Mouse (Mus musculus) regulatory T cell (primary cell): ENCODE results near the gene Mob3c.

Experiments
- in situ Hi-C: fragments of 300-600 bp; cut with MboI, MseI; formaldehyde crosslinking; loops from one replicate; pipeline ENCODE4 v1.15.1; 2025; ENCODE audit warnings: high pct_unique_total_duplicates

Mob3c gene

GRCm38 (mm10) chr4:115832040-115832439 lies 4.1 kb downstream of the Mob3c start:
- in situ Hi-C loops: loop anchor here (5.0 kb wide), 2 partner anchors 50 to 95 kb away; partner anchors contain the start of genes Atpaf1, Efcab14 and Tex38

DNA sequence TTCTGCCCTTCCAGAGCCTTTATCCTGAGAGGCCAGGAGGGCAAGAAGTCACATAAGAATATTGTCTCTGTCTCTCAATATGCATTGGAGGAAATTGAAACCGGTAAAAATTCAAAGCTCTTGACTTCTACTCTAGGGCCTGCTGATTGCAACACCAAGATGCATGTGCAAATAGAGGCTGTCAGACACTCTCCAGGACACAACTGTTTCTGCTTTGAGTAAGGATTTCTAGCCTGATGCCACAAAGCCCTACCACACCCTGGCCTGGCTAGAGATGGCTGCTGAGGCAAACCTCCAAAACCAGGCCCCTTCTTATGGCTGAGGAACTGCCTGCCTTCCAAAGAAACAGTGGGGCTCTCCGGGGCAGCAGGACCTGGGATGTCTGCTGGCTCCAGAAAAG lies 7.7 kb downstream of the Mob3c start:
- in situ Hi-C loops: no loop called here

DNA sequence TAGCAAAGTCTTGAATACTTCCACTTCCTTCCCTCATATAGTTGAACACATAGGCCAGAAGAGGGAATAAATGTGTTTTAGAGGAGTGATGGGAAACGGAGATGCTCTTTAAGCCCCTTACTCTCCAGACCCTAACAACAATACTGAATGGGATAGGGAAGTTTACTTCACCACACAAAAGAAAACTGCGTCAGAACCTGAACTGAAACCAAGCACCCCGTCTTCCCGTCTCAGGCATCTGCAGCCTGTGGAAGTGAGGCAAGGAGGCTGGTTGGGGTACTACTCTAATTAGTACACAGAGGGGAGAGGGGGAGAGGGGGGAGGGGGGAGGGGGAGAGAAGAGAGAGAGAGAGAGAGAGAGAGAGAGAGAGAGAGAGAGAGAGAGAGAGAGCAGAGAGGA lies 10.3 kb downstream of the Mob3c start:
- in situ Hi-C loops: no loop called here

DNA sequence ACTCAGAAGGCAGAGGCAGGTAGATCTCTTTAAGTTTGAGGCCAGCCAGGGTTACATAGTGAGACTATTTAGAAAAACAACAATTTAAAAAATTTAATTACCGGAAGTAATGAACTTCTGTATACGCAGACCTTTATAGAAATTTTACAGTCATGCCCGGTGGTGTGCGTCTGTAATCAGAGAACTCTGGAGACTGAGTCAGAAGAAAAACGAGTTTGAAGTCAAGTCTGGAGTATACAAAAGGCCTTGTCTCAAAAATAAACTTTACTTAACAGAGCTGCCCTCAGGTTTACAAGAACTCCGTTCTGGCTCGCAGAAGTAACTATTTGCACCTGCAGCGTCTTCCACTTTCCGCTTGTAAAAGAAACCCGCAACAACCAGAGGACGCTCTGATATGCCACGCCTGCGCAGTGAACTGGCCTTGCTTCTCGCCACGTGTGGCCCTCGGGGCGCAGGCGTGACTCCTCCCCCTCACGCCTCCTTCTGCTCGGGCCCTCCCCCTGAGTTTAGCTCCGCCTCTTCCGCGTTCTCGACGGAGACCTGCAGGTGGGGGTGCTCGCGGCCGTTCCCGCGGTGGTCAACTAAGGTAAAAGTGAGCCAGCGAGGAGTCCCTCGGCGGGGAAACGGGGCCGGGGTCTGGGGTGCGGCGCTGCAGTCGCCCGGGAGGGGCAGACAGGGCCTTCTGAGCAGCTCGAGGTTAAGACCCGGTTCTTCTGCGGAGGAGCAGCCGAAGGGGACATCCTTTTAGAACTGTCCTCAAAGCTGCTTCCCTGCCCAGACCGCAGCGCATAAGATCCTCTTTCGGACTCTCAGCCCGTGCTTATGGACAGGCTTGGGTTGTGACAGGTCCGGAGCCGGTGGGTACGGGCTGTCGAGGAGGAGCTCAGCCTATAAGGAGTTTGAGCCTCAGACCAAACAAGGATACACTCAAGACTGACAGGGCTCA lies 11.1 kb downstream of the Mob3c start, which contains the start of gene Mknk1:
Gene Mknk1, plus strand, starts transcription at position 503 of the 946 bp plus-strand sequence.
- in situ Hi-C loops: no loop called here

- in situ Hi-C loops: no loop called here
Measured at GRCm38 (mm10) chr4:115839956-115840355, 12.1 kb downstream of the Mob3c start.

- in situ Hi-C loops: no loop called here
Measured at GRCm38 (mm10) chr4:115840842-115841241, 12.9 kb downstream of the Mob3c start.

GRCm38 (mm10) chr4:115846656-115847055 lies 18.8 kb downstream of the Mob3c start:
- in situ Hi-C loops: no loop called here

- in situ Hi-C loops: no loop called here
Measured at GRCm38 (mm10) chr4:115847377-115847776, 19.5 kb downstream of the Mob3c start.

GRCm38 (mm10) chr4:115848083-115848482 lies 20.2 kb downstream of the Mob3c start:
- in situ Hi-C loops: no loop called here

- in situ Hi-C loops: no loop called here
Measured at GRCm38 (mm10) chr4:115848990-115849677, 21.2 kb downstream of the Mob3c start.

GRCm38 (mm10) chr4:115850111-115850510 lies 22.2 kb downstream of the Mob3c start:
- in situ Hi-C loops: no loop called here

DNA sequence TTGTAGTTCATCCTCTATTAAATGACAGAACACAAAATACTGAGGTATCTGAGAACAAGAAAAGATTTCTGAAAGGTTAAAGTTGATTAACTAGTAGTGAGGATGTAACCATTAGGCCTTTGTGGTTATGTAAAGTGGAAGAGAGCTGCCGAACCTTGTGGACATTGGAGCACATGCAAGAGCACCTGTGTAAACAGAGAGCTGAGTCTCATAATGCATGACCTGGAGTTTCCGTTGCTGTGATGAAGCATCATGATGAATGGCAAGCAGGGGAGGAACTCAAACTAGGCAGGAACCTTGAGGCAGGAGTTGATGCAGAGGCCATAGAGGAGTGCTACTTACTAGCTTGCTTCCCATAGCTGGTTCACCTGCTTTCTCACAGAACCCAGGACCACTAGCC lies 22.7 kb downstream of the Mob3c start:
- in situ Hi-C loops: no loop called here

GRCm38 (mm10) chr4:115851569-115851968 lies 23.7 kb downstream of the Mob3c start:
- in situ Hi-C loops: no loop called here

- in situ Hi-C loops: no loop called here
Measured at GRCm38 (mm10) chr4:115855100-115855499, 27.2 kb downstream of the Mob3c start.

GRCm38 (mm10) chr4:115855609-115856008 lies 27.7 kb downstream of the Mob3c start:
- in situ Hi-C loops: no loop called here

DNA sequence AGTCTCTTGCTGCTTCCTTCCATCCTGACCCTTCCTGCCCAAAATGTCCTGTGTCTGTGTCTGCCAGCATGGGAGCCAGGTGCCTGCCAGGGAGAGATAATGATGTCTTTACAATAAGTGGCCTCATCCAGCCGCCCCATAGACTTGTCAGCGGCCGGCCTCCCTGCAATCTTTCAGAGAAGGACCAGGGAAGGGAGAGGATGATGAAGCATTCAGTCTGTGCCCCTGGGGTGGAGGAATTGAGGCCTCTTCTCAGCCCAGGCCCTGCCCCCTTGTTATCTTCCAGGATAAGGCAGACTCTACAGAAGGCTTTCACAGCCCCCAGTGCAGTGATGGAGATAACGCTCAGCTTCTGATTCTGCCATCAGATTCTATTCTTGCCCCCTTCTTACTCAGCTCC lies 28.4 kb downstream of the Mob3c start:
- in situ Hi-C loops: no loop called here

DNA sequence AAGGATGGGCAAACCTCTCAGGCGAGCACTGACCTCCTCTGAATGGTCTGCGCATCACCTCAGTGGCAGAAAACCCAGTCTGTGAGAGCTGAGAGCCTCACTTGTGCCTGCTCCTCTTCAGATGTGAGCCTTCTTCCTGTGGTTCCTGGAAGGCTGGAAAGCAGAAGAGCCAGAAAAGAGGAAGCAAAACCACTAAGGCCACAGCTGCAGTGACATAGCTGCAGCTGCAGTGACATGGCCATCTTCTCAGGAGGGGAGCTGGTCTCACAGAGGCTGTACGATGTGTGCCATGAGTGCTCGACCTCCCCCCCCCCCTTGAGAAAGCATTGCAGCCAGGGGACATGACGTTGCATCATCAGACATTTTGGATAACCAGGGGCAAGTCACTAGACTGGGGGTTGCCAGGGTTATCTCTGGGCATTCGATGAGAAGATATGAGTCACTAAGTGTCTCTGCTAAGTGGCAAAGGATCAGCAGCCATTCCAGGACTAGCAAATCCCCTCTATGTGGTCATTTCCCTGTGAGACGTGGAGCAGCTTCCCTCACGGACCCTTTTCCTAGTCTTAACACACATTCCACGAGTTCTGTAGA lies 29.5 kb downstream of the Mob3c start:
- in situ Hi-C loops: no loop called here

GRCm38 (mm10) chr4:115863352-115863751 lies 35.5 kb downstream of the Mob3c start:
- in situ Hi-C loops: loop anchor here (5.0 kb wide), 1 partner anchor 51 kb away; no protein-coding TSS in a partner anchor

GRCm38 (mm10) chr4:115863880-115864279 lies 36.0 kb downstream of the Mob3c start:
- in situ Hi-C loops: loop anchor here (5.0 kb wide), 1 partner anchor 52 kb away; no protein-coding TSS in a partner anchor

GRCm38 (mm10) chr4:115869512-115870210 lies 41.8 kb downstream of the Mob3c start:
- in situ Hi-C loops: no loop called here

GRCm38 (mm10) chr4:115873231-115873630 lies 45.3 kb downstream of the Mob3c start:
- in situ Hi-C loops: no loop called here
